Mouse (Mus musculus) cerebellum, adult 18-20 months (tissue): ENCODE measurements at regions not wholly inside any gene's neighbourhood (a gene's known extent, or its start where the extent isn't known, plus 50 kb on each side); places are given as distances from the start of the nearest gene placed in this dataset.
A peak's percentile ranks its signal among the peaks of the same experiment; 100 is the strongest.
"Not testable (repeated sequence)": the region's sequence is repeated elsewhere in the genome, so short reads cannot be mapped to it uniquely, and the experiment has no call there.

Experiments
- DNase-seq, 2 experiments: peaks; one replicate each; pipeline ENCODE4 v3.0.0; 2021

GRCm38 (mm10) chr13:61805300-61805699 is 235.4 kb upstream of the Cts3 start:
- not testable (repeated sequence) for DNase-seq

DNA sequence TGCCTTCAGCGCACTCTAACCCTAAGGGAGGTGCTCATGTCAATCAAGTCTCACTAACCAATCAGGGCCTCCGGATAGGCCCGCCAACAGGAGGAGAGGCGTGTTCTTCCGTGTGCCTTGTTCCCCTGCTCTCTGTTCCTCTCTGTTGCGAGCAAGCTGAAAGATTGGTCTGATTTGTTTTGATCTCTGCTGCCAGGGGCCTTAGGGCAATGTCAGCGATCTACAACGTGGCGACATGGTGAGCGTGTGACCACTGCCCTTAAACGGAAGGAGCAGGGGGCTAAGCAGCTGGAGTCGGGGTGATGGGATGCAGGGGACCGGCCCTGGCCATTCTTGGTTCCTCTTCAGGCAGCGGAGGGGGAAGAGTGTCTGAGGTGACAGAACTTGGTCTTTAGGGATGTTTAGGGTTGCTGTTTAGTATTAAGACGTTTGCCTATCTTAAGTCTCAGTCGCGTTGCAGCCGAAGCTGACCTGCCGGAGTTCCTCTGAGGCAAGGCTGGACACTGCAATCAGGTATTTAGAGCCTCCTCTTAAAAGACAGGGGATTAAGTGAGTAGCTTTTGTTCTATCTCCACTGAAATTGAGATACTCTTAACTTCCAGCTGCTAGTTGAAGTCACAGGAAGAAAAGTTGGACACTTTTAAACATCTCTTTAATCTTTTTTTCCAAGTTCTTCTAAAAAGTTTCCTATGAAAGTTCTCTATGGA is 234.4 kb upstream of the Cts3 start:
- peak; percentile 1 to 3 for DNase-seq

GRCm38 (mm10) chr13:61803763-61804162 is 233.8 kb upstream of the Cts3 start:
- DNase-seq, result not testable (repeated sequence)

DNA sequence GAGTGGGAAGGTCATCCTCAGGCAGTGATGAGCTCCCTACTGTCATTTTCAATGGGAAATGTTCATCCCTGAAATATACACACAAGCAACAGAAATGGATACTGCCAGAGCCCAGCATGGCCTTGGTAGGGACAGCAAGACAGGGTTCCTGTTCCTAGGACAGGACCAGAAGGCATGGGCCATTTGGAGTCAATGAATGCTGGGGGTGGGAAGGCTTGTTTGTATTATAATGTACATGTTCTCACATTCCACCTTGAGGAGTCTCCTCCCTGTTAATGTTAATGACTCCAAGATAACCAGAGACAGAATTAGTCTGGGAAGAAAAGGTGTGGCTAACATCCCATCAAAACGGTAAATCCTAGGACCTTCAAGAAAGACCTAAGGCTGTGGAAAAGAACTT is 193.5 kb upstream of the Cts3 start:
- DNase-seq, result not testable (repeated sequence)
